Mouse (Mus musculus) left cerebral cortex, adult 8-10 months (tissue): ENCODE measurements around the gene Srp68. TPM values are rescaled to one million over a fixed set of nuclear protein-coding genes. Genes with fewer than 3 reads are reported as not detected.

Experiments
- DNase-seq, 2 experiments: peaks; one replicate each; pipeline ENCODE4 v3.0.0; 2022; ENCODE audit warnings: low spot score in 2 of 2
- total RNA-seq, 4 experiments: library from RNA; stranded (reverse); gene quantifications; 2 replicates each; pipeline ENCODE4 v1.2.4; 2022

Srp68 gene
- total RNA-seq, 4 experiments from 2014 or later = 66.5 to 72.8 (median 70.5) TPM

- DNase-seq = no peak
Observed at GRCm38 (mm10) chr11:116247502-116248222, 26.4 kb downstream of the Srp68 start.

DNA sequence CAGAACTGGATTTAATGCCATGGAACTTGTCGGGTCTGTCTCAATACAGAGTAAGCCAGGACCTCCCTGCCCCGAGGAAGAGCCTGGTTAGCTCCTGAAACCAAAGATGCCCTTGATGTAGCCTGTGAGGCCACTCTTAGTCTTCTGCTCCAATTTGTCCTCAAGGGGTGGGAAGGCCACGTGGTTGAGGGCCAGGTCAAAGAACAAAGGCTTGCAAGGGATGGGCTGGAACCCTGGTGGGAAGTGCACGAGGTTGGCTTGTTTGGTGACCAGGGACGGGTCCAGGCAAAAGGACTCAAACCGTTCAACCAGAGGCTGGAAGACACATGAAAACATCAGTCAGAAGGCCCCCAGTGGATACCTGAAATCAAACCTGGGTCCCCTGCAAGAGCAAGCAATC, 28.4 kb downstream of the Srp68 start:
- DNase-seq = no peak

DNA sequence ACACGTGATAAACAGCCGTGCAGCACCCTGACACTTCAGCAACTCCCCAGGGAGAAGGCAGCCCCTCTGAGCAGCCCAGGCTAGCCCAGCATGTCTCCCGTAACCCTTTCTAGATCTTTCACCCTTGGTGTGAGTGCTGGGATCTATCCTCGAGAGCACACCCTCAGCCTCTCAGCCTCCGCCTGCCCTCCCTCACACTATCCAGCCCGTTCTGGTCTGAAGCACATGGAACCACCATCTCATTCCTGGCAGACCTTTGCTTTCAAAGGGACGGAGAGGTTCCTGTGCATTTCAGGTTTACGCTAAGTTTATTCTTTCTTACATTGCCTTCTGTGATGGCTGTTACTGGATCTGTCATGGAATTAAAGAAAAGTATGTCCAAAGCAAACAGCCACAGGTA, 29.4 kb downstream of the Srp68 start:
- no peak for DNase-seq

DNA sequence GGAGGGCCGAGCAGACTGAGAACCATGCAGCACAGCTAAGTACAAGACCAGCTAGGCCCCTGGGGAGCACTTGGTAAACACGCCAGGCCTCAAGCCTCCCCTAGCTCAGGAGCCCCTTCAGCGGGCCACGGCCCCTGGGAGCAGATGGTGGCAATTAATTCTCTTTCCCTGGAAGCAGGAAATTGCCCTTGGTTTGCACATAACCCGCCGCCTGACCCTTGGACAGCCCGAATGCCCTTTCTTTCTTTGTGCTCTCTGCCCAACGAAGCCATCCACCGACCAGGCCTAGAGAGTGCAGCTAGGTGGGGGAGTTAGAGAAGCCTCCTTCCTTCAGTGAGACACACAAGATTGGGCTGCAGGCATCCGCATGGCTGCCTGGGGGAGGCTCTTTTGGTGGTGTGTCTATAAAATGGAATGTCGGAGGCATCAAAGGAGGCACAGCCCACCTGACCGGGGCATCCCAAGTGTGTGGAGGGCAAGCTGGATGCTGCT, 32.2 kb downstream of the Srp68 start:
- no peak for DNase-seq

DNA sequence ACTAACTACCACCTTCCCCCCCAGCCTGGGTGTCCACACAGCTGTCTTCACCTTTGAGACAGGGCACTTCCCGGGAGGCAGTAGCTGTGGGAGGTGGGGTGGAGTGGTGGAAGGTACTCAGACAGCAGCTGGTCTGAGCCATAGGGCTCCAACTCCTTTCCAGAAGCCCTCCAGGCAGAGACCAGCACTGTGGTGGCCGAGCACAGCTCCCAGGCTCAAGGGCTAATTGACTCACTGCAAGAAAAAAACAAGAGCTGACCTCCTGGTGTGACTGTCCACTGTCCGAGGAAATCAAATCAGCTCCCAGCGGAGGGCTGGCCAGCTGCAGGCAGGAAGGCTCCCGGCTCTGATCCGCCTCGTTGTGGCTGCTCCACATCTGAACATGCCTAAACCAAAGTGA, 34.2 kb downstream of the Srp68 start:
- DNase-seq = no peak

DNA sequence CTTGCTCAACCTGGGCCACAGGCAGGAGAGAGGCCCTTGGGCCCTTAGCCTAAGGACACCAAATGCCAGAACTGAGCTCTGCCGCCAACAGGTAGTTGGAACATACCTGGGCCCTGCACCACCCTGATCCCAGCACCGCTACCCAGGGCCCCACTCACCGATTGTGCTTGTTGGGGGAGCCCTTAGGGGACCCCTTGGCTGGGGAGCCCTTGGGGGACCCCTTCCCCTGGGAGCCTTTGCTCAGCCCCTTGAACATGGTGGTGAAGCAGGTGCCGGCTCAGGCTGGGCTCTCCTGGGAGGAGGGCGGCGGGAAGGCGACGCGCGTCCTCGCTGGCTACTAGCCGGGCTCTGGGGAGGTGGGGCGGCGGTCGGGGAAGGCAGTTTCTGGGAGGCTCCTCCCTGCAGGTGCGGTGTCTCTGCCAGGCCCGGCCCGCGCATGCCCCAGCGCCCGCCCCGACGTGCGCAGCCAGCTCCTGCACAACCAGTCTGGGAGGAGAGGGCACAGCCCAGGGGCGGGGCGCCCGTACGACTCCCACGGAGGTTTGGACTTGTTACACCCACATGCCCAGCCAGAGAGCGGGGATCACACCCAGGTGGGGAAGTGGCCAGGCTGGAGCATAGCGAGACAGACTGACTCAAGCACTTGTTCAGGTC, 36.1 kb downstream of the Srp68 start, which contains the start of gene Evpl:
Gene Evpl (minus strand): TSS at position 336 of the 654 bp plus-strand sequence.
- DNase-seq = no peak

DNA sequence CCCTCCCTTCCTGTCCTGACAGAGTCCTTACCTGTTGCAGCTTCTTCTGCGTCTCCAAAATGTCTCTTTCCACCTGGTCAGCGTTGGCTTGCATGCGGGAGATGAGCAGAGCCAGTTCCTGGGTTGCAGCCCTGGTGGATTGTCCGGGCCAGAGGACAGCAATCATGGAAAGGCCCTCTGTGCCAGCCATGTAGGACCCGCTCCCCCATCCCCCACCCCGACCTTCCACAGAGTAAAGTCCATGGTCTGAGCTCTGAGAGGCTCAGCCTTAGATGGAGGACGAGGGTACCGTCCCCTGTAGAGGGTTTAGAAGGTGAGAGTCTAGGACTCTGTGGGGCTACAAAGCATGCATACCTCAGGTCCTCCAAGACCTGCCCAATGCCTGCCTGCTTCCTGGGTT, 39.1 kb downstream of the Srp68 start:
- DNase-seq = no peak

GRCm38 (mm10) chr11:116232427-116232826, 41.6 kb downstream of the Srp68 start:
- DNase-seq = no peak

DNA sequence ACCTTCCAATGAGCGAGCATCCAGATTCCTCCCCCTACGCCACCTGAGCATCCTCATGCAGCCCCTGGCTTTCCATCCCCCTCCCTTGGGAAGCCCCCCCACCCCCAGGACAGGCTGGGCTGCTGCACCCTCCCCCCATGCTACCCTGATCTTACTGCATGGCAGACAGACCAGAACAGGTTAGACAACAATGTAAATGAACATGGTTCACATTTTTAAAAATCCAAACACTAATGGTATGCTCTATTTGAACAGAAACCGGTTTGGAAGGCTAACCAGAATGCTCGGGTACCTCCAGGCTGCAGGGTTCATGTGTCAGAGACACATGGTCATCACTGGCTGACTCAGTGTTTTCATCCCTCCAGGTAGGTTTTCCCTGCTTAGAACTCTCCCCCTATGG, 45.3 kb downstream of the Srp68 start:
- no peak for DNase-seq

DNA sequence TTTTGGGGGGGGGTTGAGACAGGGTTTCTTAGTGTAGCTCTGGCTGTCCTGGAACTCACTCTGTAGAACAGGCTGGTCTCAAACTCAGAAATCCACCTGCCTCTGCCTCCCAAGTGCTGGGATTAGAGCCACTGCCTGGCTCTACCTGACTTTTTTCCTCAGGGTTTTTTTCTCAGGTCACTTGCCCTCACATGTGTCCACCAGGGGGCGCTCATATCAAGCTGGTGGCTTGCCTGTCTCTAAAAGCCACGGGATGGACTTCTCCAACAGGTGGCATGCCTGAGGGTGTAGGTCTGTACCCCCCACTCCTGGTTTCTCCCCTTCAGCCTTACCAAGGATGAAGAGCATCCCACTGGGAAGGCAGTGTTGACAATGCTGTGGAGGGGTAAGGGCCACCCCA, 47.6 kb downstream of the Srp68 start:
- DNase-seq = peak in 1 of 2 experiments; percentile 62

DNA sequence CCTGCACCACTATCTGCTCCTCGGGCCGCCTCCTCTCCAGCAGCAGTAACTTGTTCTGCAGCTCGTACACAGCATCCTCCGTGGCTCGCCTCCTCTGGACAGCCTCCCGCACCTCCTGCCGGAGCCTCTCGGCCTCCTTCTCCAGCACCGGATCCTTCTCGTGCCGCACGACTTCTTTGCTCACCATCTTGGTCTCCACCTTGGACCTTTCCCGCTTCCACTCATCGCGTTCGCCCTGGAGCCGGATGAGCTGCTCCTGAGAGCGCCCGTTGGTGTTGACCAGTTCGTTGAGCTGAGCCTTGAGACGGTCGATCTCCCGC, 51.3 kb downstream of the Srp68 start:
- DNase-seq = no peak

DNA sequence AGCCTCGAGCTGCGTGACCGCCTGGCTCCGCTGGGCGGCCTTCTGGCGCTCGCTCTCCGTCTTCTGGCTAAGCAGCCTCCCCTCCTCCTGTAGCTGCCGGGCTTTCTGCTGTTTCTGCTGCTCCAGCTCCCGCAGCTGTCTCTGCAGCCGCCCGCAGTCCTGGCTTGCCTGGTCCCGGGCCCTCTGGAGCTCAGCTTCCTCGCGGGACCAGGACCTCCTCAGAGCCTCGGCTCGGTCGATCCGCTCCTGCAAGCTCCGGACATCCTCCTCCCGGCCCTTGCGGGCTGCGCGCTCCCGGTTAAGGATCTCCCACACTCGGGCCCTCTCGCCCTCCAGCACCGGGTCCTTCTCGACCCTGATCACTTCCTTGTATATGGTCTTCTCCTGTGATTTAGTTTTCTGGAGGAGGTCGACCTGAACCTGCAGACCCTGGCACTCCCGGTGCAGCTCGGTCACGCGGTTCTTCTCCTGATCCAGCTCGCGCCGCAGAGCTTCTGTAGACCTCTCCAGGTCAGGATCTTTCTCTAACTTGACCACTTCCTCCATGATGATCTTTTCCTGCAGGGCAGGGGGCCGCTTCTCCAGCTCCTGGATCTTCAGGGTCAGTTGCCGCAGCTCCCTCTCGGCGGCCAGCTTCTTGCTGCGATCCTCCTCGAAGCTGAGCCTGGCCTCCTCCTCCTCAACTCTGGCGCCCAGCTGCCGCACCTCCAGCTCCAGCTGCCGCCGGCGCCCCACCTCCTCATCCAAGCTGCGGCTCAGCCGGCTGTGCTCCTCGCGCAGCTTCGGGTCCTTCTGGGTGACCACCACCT, 51.9 kb downstream of the Srp68 start:
- no peak for DNase-seq

DNA sequence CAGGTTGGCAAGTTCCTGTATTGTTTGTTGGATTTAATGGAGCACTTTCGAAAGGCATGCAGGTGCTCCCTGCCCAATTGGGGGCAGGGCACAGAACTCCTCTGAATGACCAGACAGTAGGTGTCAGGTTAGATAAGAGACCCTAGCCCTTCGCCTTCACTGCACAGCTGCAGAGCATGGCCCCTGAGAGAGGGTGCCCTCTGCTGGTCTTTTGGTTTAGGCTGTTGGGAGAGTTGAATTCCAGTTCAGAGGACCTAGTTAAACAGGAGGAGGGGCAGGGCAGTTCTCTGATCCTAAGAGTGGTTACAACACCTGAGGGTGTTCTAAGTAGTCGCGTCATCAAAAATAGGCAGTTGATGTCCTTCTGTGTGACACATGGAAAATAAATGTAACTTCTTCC, 54.1 kb downstream of the Srp68 start:
- DNase-seq = no peak

DNA sequence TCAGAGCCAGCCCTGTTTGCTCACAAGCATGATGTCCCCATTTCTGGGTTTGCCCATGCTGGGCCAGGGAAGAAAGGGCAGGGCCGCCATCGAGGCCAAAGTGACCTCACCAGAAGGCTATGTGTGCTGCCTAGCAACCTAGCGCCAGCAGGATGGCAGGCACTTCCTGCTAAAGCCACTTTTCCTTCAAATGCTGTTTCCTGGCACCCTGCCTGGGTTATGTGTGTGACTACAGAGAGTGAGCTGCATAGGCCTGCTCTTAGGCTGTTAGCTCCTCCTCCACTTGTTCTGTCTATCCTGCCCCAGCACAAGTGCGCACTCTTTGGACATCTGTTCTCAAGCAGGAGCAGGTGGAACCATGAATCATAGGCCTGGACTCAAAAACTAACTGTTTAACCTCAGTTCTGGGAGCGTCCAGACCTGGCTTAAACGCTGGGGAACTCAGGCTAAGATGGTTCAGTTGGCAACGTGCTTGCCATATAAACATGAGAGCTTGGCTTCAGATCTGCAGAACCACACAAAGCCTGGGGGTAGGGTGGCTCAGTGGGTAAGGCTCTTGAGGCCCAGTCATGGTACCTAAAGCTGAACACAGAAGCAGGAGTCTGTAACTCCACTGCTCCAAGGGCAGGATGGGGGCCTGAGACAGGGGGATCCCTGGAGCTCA, 55.1 kb downstream of the Srp68 start:
- DNase-seq = peak in 1 of 2 experiments; percentile 87

DNA sequence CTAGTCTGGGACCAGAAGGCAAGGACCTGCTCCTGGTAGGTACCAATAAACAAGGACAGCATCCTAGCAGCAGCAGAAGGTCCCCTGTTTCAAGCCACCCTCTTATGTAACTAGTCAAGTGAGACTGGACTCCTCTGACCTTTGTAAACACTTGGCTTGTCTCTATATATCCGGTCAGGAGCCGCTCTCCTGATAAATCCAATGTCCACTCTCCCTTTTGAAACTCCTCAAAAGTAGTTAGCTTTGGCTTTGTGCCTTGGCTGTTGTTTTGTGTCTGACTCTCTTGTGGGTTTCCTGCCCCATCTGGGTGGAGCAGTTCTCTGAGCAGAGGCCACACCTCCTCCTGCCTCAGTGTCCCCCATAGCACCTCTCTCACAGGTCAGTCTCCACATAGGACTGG, 55.8 kb downstream of the Srp68 start:
- no peak for DNase-seq

DNA sequence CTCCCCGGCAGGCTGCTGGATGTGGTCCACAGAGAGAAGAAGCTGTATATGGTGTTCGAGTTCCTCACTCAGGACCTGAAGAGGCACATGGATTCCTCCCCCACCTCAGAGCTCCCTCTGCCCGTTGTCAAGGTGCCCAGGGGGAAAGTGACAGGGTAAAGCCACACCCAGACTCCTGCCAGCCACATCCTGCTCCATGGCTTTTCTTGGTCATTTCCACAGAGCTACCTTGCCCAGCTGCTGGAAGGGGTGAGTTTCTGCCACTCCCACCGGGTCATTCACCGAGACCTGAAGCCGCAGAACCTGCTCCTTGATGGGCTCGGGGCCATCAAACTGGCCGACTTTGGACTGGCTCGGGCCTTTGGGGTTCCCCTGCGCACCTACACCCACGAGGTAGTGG, 57.5 kb downstream of the Srp68 start:
- no peak for DNase-seq

GRCm38 (mm10) chr11:116215991-116216390, 58.0 kb downstream of the Srp68 start:
- no peak for DNase-seq

DNA sequence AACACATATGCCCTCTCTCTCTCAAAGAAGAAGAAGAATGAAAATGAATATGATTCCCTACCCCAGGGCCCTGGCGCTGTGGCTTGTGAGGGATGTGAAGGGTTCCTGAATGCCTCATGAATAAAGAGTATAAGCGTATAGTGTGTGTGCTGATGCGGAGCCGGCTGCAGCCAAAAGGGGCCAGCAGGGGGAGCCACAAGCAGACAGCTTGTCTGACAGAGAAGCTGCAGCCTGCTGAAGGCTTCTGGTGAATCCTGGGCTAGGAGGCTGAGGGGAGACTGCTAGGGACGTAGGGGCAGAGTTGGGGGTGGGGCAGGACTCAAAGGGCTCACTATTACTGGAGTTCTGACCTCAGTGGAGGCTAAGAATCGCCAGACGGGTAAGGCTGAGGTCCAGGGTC, 58.8 kb downstream of the Srp68 start:
- no peak for DNase-seq

DNA sequence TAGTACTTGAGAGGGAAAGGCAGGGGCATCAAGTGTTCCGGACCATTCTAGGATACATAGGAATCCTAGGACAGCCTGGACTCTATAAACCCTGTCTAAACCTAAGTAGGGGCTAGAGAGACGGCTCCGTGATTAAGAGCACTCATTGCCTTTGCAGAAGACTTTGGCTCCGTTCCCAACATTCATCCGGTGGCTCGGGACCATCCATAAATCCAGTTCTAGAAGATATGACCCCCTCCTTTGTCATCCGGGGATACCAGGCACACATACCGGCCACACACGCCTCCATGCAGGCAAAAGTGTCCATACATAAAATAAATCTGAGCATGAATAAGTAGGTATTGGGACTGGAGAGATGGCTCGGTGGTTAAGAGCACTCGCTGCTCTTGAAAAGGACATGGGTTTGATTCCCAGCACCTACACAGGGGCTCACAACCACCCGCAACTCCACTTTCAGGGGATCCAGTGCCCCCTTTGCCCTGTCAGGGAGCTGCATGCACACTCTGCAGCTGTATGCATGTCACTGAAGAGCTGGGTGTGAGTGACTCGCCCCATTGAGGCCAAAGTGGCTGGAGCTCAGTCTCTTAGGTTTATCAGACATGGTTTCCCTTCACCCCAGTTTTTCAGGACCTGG, 60.0 kb downstream of the Srp68 start:
- no peak for DNase-seq

DNA sequence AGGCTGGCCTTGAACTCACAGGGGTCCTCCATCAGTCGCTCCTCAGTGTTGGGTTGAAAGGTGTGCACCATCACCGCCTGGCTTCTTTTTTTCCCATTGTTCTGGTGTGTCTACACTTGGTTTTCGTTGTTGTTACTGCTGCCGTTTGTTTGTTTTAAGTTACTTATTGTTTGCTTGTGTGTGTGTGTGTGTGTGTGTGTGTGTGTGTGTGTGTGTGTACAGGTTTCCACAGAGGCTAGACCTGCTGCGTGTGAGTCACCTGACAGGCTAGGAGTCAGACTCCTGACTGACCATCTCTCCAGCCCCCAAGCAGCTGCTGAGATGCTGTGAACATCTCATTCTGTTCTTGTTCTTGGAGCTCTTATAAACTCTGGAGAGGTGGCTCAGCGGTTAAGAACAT, 61.2 kb downstream of the Srp68 start:
- no peak for DNase-seq

GRCm38 (mm10) chr11:116210696-116211095, 63.3 kb downstream of the Srp68 start:
- DNase-seq = no peak
